Mouse (Mus musculus): ENCODE data around the gene Syt5. TPM values are rescaled to one million over a fixed set of nuclear protein-coding genes. Genes with fewer than 3 reads are reported as not detected.
"Not testable (repeated sequence)": the region's sequence is repeated elsewhere in the genome, so short reads cannot be mapped to it uniquely, and the experiment has no call there.

Gene Syt5
- polyA plus RNA-seq, 1 experiment from 2014 or later, result 6.8 TPM

- Histone ChIP-seq H3K36me3 (ENCODE audit: control insufficient read depth, insufficient read depth, low read length) (no peaks in the 10 kb centered on the region), H3K4me3 (ENCODE audit: low read length) (no peak overlapping the region), H3K9ac (ENCODE audit: low read depth, low read length) (no peak overlapping the region), H3K9me3 (ENCODE audit: control insufficient read depth, low read length) (no peaks in the 10 kb centered on the region), H3K4me1 (ENCODE audit: control insufficient read depth, insufficient read depth, low read length) (0 out of 2 replicates have a peak, but pooled peaks cover 3% of the 10 kb centered on the region), H3K27me3 (replicated peaks; ENCODE audit: control insufficient read depth, insufficient read depth, low read length) (0 out of 2 replicates have a peak, but pooled peaks cover 3% of the 10 kb centered on the region), H3K4me2 (ENCODE audit: low read depth, low read length) (no peak overlapping the region), H3K27ac (ENCODE audit: low read length) (no peak overlapping the region)
- WGBS, result 39% methylated on average over 17 of the region's 17 CpGs
- ATAC-seq, result no peak
Observed at GRCm38 (mm10) chr7:4542013-4542412, 5.3 kb downstream of the Syt5 start.

- Histone ChIP-seq H3K9me3 (ENCODE audit: control insufficient read depth, low read length) (no peaks in the 10 kb centered on the region), H3K4me1 (ENCODE audit: control insufficient read depth, insufficient read depth, low read length) (no peaks in the 10 kb centered on the region), H3K36me3 (ENCODE audit: control insufficient read depth, insufficient read depth, low read length) (no peaks in the 10 kb centered on the region), H3K4me2 (ENCODE audit: low read depth, low read length) (no peak overlapping the region), H3K4me3 (ENCODE audit: low read length) (no peak overlapping the region), H3K27ac (ENCODE audit: low read length) (no peak overlapping the region), H3K27me3 (replicated peaks; ENCODE audit: control insufficient read depth, insufficient read depth, low read length) (0 out of 2 replicates have a peak, but pooled peaks cover under 1% of the 10 kb centered on the region), H3K9ac (ENCODE audit: low read depth, low read length) (no peak overlapping the region)
- WGBS, result 60% methylated on average over 5 of the region's 5 CpGs
- no peak for ATAC-seq
Observed at GRCm38 (mm10) chr7:4541344-4541743, 6.0 kb downstream of the Syt5 start.

GRCm38 (mm10) chr7:4539019-4539418 is 8.3 kb downstream of the Syt5 start:
- Histone ChIP-seq H3K36me3 (ENCODE audit: control insufficient read depth, insufficient read depth, low read length) (no peaks in the 10 kb centered on the region), H3K9ac (ENCODE audit: low read depth, low read length) (no peak overlapping the region), H3K4me2 (ENCODE audit: low read depth, low read length) (no peak overlapping the region), H3K27ac (ENCODE audit: low read length) (no peak overlapping the region), H3K27me3 (replicated peaks; ENCODE audit: control insufficient read depth, insufficient read depth, low read length) (no peaks in the 10 kb centered on the region), H3K4me3 (ENCODE audit: low read length) (no peak overlapping the region), H3K9me3 (ENCODE audit: control insufficient read depth, low read length) (no peaks in the 10 kb centered on the region), H3K4me1 (ENCODE audit: control insufficient read depth, insufficient read depth, low read length) (no peaks in the 10 kb centered on the region)
- ATAC-seq, result no peak
- 80% methylated on average over 2 of the region's 2 CpGs for WGBS

- ATAC-seq, result no peak
- no peaks in the 10 kb centered on the region for H3K9me3 ChIP-seq (ENCODE audit: control insufficient read depth, low read length)
- H3K4me1 ChIP-seq (ENCODE audit: control insufficient read depth, insufficient read depth, low read length), result peaks cover under 1% of the 10 kb centered on the region
- H3K9ac ChIP-seq (ENCODE audit: low read depth, low read length), result no peak overlapping the region
- no peak overlapping the region for H3K4me2 ChIP-seq (ENCODE audit: low read depth, low read length)
- no peaks in the 10 kb centered on the region for H3K36me3 ChIP-seq (ENCODE audit: control insufficient read depth, insufficient read depth, low read length)
- no peak overlapping the region for H3K27ac ChIP-seq (ENCODE audit: low read length)
- no peaks in the 10 kb centered on the region for H3K27me3 ChIP-seq (replicated peaks; ENCODE audit: control insufficient read depth, insufficient read depth, low read length)
- H3K4me3 ChIP-seq (ENCODE audit: low read length), result no peak overlapping the region
- WGBS, result 63% methylated on average over 4 of the region's 4 CpGs
Observed at GRCm38 (mm10) chr7:4537181-4537580, 10.2 kb downstream of the Syt5 start.

GRCm38 (mm10) chr7:4536369-4536768 is 11.0 kb downstream of the Syt5 start:
- no peak overlapping the region for H3K4me2 ChIP-seq (ENCODE audit: low read depth, low read length)
- peaks cover 5% of the 10 kb centered on the region for H3K4me1 ChIP-seq (ENCODE audit: control insufficient read depth, insufficient read depth, low read length)
- H3K36me3 ChIP-seq (ENCODE audit: control insufficient read depth, insufficient read depth, low read length), result no peaks in the 10 kb centered on the region
- no peaks in the 10 kb centered on the region for H3K27me3 ChIP-seq (replicated peaks; ENCODE audit: control insufficient read depth, insufficient read depth, low read length)
- H3K9ac ChIP-seq (ENCODE audit: low read depth, low read length), result no peak overlapping the region
- H3K4me3 ChIP-seq (ENCODE audit: low read length), result no peak overlapping the region
- H3K9me3 ChIP-seq (ENCODE audit: control insufficient read depth, low read length), result no peaks in the 10 kb centered on the region
- 83% methylated on average over 4 of the region's 4 CpGs for WGBS
- H3K27ac ChIP-seq (ENCODE audit: low read length), result no peak overlapping the region
- no peak for ATAC-seq

- peak; percentile 95 for ATAC-seq
- H3K4me3 ChIP-seq (ENCODE audit: low read length), result peak within 1 kb of the TSS; percentile 44
- 3% methylated on average over 28 of the region's 28 CpGs for WGBS
- H3K4me2 ChIP-seq (ENCODE audit: low read depth, low read length), result peak within 1 kb of the TSS; percentile 60
- H3K4me1 ChIP-seq (ENCODE audit: control insufficient read depth, insufficient read depth, low read length), result peaks cover 5% of the 10 kb centered on the region
- no peak within 1 kb of the TSS for H3K27ac ChIP-seq (ENCODE audit: low read length)
- no peaks in the 10 kb centered on the region for H3K36me3 ChIP-seq (ENCODE audit: control insufficient read depth, insufficient read depth, low read length)
- no peaks in the 10 kb centered on the region for H3K27me3 ChIP-seq (replicated peaks; ENCODE audit: control insufficient read depth, insufficient read depth, low read length)
- H3K9ac ChIP-seq (ENCODE audit: low read depth, low read length), result peak within 1 kb of the TSS; percentile 30; the same call in 1 of the 2 replicates
- H3K9me3 ChIP-seq (ENCODE audit: control insufficient read depth, low read length), result no peaks in the 10 kb centered on the region
Observed at GRCm38 (mm10) chr7:4532005-4532729, 15.2 kb downstream of the Syt5 start, which contains the start of gene Dnaaf3. Dnaaf3 (minus strand) TSS chr7:4532453.

GRCm38 (mm10) chr7:4530166-4530565 is 17.2 kb downstream of the Syt5 start:
- WGBS, result 46% methylated on average over 7 of the region's 8 CpGs
- H3K4me3 ChIP-seq (ENCODE audit: low read length); ATAC-seq; H3K36me3 ChIP-seq (ENCODE audit: control insufficient read depth, insufficient read depth, low read length); H3K4me2 ChIP-seq (ENCODE audit: low read depth, low read length); H3K9me3 ChIP-seq (ENCODE audit: control insufficient read depth, low read length); H3K27me3 ChIP-seq (replicated peaks; ENCODE audit: control insufficient read depth, insufficient read depth, low read length); H3K27ac ChIP-seq (ENCODE audit: low read length); H3K4me1 ChIP-seq (ENCODE audit: control insufficient read depth, insufficient read depth, low read length); H3K9ac ChIP-seq (ENCODE audit: low read depth, low read length): not testable (repeated sequence)

- Histone ChIP-seq H3K4me1 (ENCODE audit: control insufficient read depth, insufficient read depth, low read length) (peaks cover 7% of the 10 kb centered on the region), H3K36me3 (ENCODE audit: control insufficient read depth, insufficient read depth, low read length) (no peaks in the 10 kb centered on the region), H3K27ac (ENCODE audit: low read length) (no peak overlapping the region), H3K9ac (ENCODE audit: low read depth, low read length) (no peak overlapping the region), H3K4me2 (ENCODE audit: low read depth, low read length) (peak overlapping the region; percentile 71; the same call in 1 of the 2 replicates), H3K27me3 (replicated peaks; ENCODE audit: control insufficient read depth, insufficient read depth, low read length) (no peaks in the 10 kb centered on the region), H3K4me3 (ENCODE audit: low read length) (no peak overlapping the region), H3K9me3 (ENCODE audit: control insufficient read depth, low read length) (no peaks in the 10 kb centered on the region)
- WGBS, result 51% methylated on average over 18 of the region's 18 CpGs
- ATAC-seq, result no peak
Observed at GRCm38 (mm10) chr7:4527302-4527689, 20.0 kb downstream of the Syt5 start.

GRCm38 (mm10) chr7:4526341-4527301 is 20.7 kb downstream of the Syt5 start:
- WGBS, result 20% methylated on average over 40 of the region's 40 CpGs
- peak; percentile 94 for ATAC-seq
- H3K4me3 ChIP-seq (ENCODE audit: low read length), result peak overlapping the region; percentile 42

More at GRCm38 (mm10) chr7:4526341-4527301, 20.7 kb downstream of the Syt5 start:
- no peaks in the 10 kb centered on the region for H3K27me3 ChIP-seq (replicated peaks; ENCODE audit: control insufficient read depth, insufficient read depth, low read length)
- H3K4me2 ChIP-seq (ENCODE audit: low read depth, low read length), result peak overlapping the region; percentile 71
- H3K9me3 ChIP-seq (ENCODE audit: control insufficient read depth, low read length), result no peaks in the 10 kb centered on the region
- H3K4me1 ChIP-seq (ENCODE audit: control insufficient read depth, insufficient read depth, low read length), result 0 out of 2 replicates have a peak, but pooled peaks cover 2% of the 10 kb centered on the region
- peak overlapping the region; percentile 64 for H3K9ac ChIP-seq (ENCODE audit: low read depth, low read length)
- H3K27ac ChIP-seq (ENCODE audit: low read length), result no peak overlapping the region
- H3K36me3 ChIP-seq (ENCODE audit: control insufficient read depth, insufficient read depth, low read length), result no peaks in the 10 kb centered on the region

Data from intestine, embryonic 16.5 days (tissue).